Mouse (Mus musculus) ES-E14 (cell line): ENCODE measurements at regions not wholly inside any gene's neighbourhood (a gene's known extent, or its start where the extent isn't known, plus 50 kb on each side); places are given as distances from the start of the nearest gene placed in this dataset.

ENCODE experiments used
- DNase-seq: peaks from one replicate; pipeline ENCODE4 v3.0.0-alpha.2; 2013; ENCODE audit warnings: low read depth, low spot score
- H3K27ac ChIP-seq: 2 replicates; pipeline ENCODE4 v1.5.1; 2012; ENCODE audit warnings: low read depth, mild to moderate bottlenecking, low read length, moderate library complexity, mixed read lengths; ENCODE audit not compliant: poor library complexity, insufficient read depth, severe bottlenecking
- H3K36me3 ChIP-seq: 2 replicates; pipeline ENCODE4 v1.6.1; 2012; ENCODE audit warnings: mild to moderate bottlenecking, low read length, moderate library complexity, mixed read lengths; ENCODE audit not compliant: control insufficient read depth, poor library complexity, insufficient read depth, severe bottlenecking
- H3K4me1 ChIP-seq, 2 experiments: fragments of 150-350 bp in 1 of 2; sonication (generic) in 1 of 2; 2 replicates each; pipeline ENCODE4 v1.6.1; 2012; ENCODE audit warnings: low read length in 2 of 2, mild to moderate bottlenecking in 1 of 2, mixed read lengths in 1 of 2; ENCODE audit not compliant: control insufficient read depth in 2 of 2, insufficient read depth in 2 of 2, poor library complexity in 1 of 2
- H3K4me3 ChIP-seq, 2 experiments: fragments of 150-350 bp in 1 of 2; sonication (generic) in 1 of 2; 2 replicates each; pipeline ENCODE4 v1.5.1; 2012; ENCODE audit warnings: low read length in 2 of 2, low read depth in 1 of 2, mild to moderate bottlenecking in 1 of 2, mixed read lengths in 1 of 2; ENCODE audit not compliant: insufficient read depth in 1 of 2, poor library complexity in 1 of 2, severe bottlenecking in 1 of 2
- H3K9ac ChIP-seq: 2 replicates; pipeline ENCODE4 v1.6.1; 2012; ENCODE audit warnings: low read depth, mild to moderate bottlenecking, low read length, mixed read lengths; ENCODE audit not compliant: poor library complexity, insufficient read depth, severe bottlenecking
- H3K9me3 ChIP-seq: fragments of 150-350 bp; sonication (generic); 2 replicates; pipeline ENCODE4 v1.6.1; 2012; ENCODE audit warnings: low read depth, mild to moderate bottlenecking, low read length; ENCODE audit not compliant: control insufficient read depth, insufficient read depth
- CHD2 ChIP-seq: IDR thresholded peaks from 2 replicates; pipeline ENCODE4 v1.6.1; 2014; ENCODE audit warnings: mild to moderate bottlenecking, low read depth, low read length, inconsistent platforms
- HCFC1 ChIP-seq: IDR thresholded peaks from 2 replicates; pipeline ENCODE4 v1.6.1; 2012; ENCODE audit warnings: low read length, inconsistent platforms, borderline replicate concordance; ENCODE audit not compliant: insufficient read depth
- MAFK ChIP-seq: IDR thresholded peaks from 2 replicates; pipeline ENCODE4 v1.6.1; 2014; ENCODE audit warnings: mild to moderate bottlenecking, low read depth, low read length, inconsistent platforms; ENCODE audit not compliant: insufficient read depth
- ZC3H11A ChIP-seq: IDR thresholded peaks from 2 replicates; pipeline ENCODE4 v1.6.1; 2012; ENCODE audit warnings: low read depth, mild to moderate bottlenecking, inconsistent platforms, low read length, borderline replicate concordance
- ZNF384 ChIP-seq: IDR thresholded peaks from 2 replicates; pipeline ENCODE4 v1.6.1; 2012; ENCODE audit warnings: low read depth, low read length, inconsistent platforms
- in situ Hi-C, 2 experiments: fragments of 600-800 bp; cut with MboI; formaldehyde crosslinking; loops; one replicate each; pipeline ENCODE4 v1.15.1; 2025; ENCODE audit warnings: low sequenced_read_pairs in 2 of 2, inconsistent platforms in 1 of 2; ENCODE audit not compliant: unreplicated experiment in 2 of 2

- H3K4me3 ChIP-seq = no peak overlapping the region
- no peaks in the 10 kb centered on the region for H3K36me3 ChIP-seq
- no peaks in the 10 kb centered on the region for H3K4me1 ChIP-seq
- in situ Hi-C loops = no loop called here
- no peaks in the 10 kb centered on the region for H3K9me3 ChIP-seq
- H3K27ac ChIP-seq = no peak overlapping the region
- TF ChIP-seq HCFC1 = no peak
- no peak for TF ChIP-seq ZC3H11A
- TF ChIP-seq CHD2 = no peak
- TF ChIP-seq MAFK = no peak
- no peak for DNase-seq
- no peak overlapping the region for H3K9ac ChIP-seq
Observed at GRCm38 (mm10) chr11:111583606-111584005, 517.6 kb downstream of the Kcnj2 start.

- Histone ChIP-seq H3K4me1 (no peaks in the 10 kb centered on the region), H3K27ac (no peak overlapping the region), H3K9ac (no peak overlapping the region), H3K9me3 (no peaks in the 10 kb centered on the region), H3K36me3 (no peaks in the 10 kb centered on the region), H3K4me3 (no peak overlapping the region)
- DNase-seq = no peak
- TF ChIP-seq ZC3H11A = no peak
- TF ChIP-seq ZNF384 = no peak
- no peak for TF ChIP-seq MAFK
- no peak for TF ChIP-seq CHD2
- TF ChIP-seq HCFC1 = no peak
- in situ Hi-C loops = no loop called here
Observed at GRCm38 (mm10) chr11:111599456-111599855, 533.5 kb downstream of the Kcnj2 start.

- Histone ChIP-seq H3K36me3 (no peaks in the 10 kb centered on the region), H3K9ac (no peak overlapping the region), H3K4me3 (no peak overlapping the region), H3K27ac (no peak overlapping the region), H3K9me3 (no peaks in the 10 kb centered on the region), H3K4me1 (no peaks in the 10 kb centered on the region)
- no peak for DNase-seq
- TF ChIP-seq HCFC1 (no peak), MAFK (no peak), ZC3H11A (no peak), CHD2 (no peak), ZNF384 (no peak)
- in situ Hi-C loops = no loop called here
Observed at GRCm38 (mm10) chr11:111605146-111605545, 539.2 kb downstream of the Kcnj2 start.

GRCm38 (mm10) chr11:111610522-111611015, 544.6 kb downstream of the Kcnj2 start:
- DNase-seq = no peak
- no peak for TF ChIP-seq ZC3H11A
- no peak for TF ChIP-seq HCFC1
- no peak for TF ChIP-seq MAFK
- TF ChIP-seq CHD2 = no peak
- TF ChIP-seq ZNF384 = no peak
- Histone ChIP-seq H3K4me3 (no peak overlapping the region), H3K36me3 (no peaks in the 10 kb centered on the region), H3K9ac (no peak overlapping the region), H3K9me3 (no peaks in the 10 kb centered on the region), H3K4me1 (no peaks in the 10 kb centered on the region), H3K27ac (no peak overlapping the region)
- in situ Hi-C loops = no loop called here

DNA sequence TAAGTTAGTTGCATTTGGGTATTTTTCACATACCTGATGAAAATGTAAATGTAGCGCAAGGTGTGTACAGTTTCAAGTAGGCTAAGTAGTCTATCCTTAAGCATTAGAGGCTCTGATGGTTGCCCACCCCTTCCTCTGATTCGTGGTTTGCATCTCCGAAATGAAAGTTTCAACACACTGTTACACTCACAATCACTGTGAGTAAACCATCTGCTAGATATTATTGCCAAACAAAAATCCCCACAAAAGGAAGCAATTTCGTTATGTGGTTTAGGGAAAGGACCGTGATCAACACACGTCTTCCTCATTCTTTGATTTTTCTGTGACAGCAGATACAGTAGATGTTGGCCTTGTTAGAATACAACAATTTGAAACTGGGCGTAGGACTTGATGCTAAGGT, 577.6 kb downstream of the Kcnj2 start:
- Histone ChIP-seq H3K4me1 (no peaks in the 10 kb centered on the region), H3K4me3 (no peak overlapping the region), H3K9ac (no peak overlapping the region), H3K27ac (no peak overlapping the region), H3K36me3 (no peaks in the 10 kb centered on the region), H3K9me3 (no peaks in the 10 kb centered on the region)
- DNase-seq = no peak
- in situ Hi-C loops = no loop called here
- TF ChIP-seq MAFK (no peak), CHD2 (no peak), HCFC1 (no peak), ZC3H11A (no peak), ZNF384 (no peak)
